Mouse (Mus musculus): Measurements from ENCODE around the gene Tnfrsf8. TPM values are rescaled to one million over a fixed set of nuclear protein-coding genes. Genes with fewer than 3 reads are reported as not detected.
A peak's percentile ranks its signal among the peaks of the same experiment; 100 is the strongest.

Gene Tnfrsf8
- polyA plus RNA-seq, 1 experiment = 1.5 TPM

- no peaks in the 10 kb centered on the region for H3K36me3 ChIP-seq (ENCODE audit: control insufficient read depth, insufficient read depth, low read length)
Measured at GRCm38 (mm10) chr4:145256144-145256543, 58.8 kb downstream of the Tnfrsf8 start.

GRCm38 (mm10) chr4:145254418-145254817, 60.5 kb downstream of the Tnfrsf8 start:
- no peaks in the 10 kb centered on the region for H3K27me3 ChIP-seq (ENCODE audit: control insufficient read depth, insufficient read depth, low read length)
- TF ChIP-seq CTCF (IDR thresholded peaks at IDR 0.05; ENCODE audit: control insufficient read depth, insufficient read depth, insufficient replicate concordance, low read depth, low read length) = no peak
- TF ChIP-seq POLR2A (IDR thresholded peaks at IDR 0.05; ENCODE audit: control insufficient read depth, low read depth, low read length) = no peak
- H3K4me1 ChIP-seq (ENCODE audit: control insufficient read depth, insufficient read depth, low read length) = no peaks in the 10 kb centered on the region; the same call in 1 of the 2 replicates
- H3K27ac ChIP-seq (ENCODE audit: control insufficient read depth, insufficient read depth, low read depth, low read length) = no peak overlapping the region
- H3K4me3 ChIP-seq (ENCODE audit: control insufficient read depth, low read depth, low read length) = no peak overlapping the region
- no peaks in the 10 kb centered on the region for H3K36me3 ChIP-seq (ENCODE audit: control insufficient read depth, insufficient read depth, low read length)

More at GRCm38 (mm10) chr4:145256144-145256543, 58.8 kb downstream of the Tnfrsf8 start:
- no peaks in the 10 kb centered on the region for H3K27me3 ChIP-seq (ENCODE audit: control insufficient read depth, insufficient read depth, low read length)
- H3K4me1 ChIP-seq (ENCODE audit: control insufficient read depth, insufficient read depth, low read length) = no peaks in the 10 kb centered on the region; the same call in 1 of the 2 replicates
- H3K27ac ChIP-seq (ENCODE audit: control insufficient read depth, insufficient read depth, low read depth, low read length) = no peak overlapping the region
- H3K4me3 ChIP-seq (ENCODE audit: control insufficient read depth, low read depth, low read length) = no peak overlapping the region
- TF ChIP-seq POLR2A (IDR thresholded peaks at IDR 0.05; ENCODE audit: control insufficient read depth, low read depth, low read length) = no peak

GRCm38 (mm10) chr4:145252611-145253010, 62.4 kb downstream of the Tnfrsf8 start:
- Histone ChIP-seq H3K4me1 (ENCODE audit: control insufficient read depth, insufficient read depth, low read length) (no peaks in the 10 kb centered on the region; the same call in 1 of the 2 replicates), H3K4me3 (ENCODE audit: control insufficient read depth, low read depth, low read length) (no peak overlapping the region), H3K27ac (ENCODE audit: control insufficient read depth, insufficient read depth, low read depth, low read length) (no peak overlapping the region), H3K36me3 (ENCODE audit: control insufficient read depth, insufficient read depth, low read length) (no peaks in the 10 kb centered on the region), H3K27me3 (ENCODE audit: control insufficient read depth, insufficient read depth, low read length) (no peaks in the 10 kb centered on the region)
- TF ChIP-seq CTCF (IDR thresholded peaks at IDR 0.05; ENCODE audit: control insufficient read depth, insufficient read depth, insufficient replicate concordance, low read depth, low read length) = no peak
- no peak for TF ChIP-seq POLR2A (IDR thresholded peaks at IDR 0.05; ENCODE audit: control insufficient read depth, low read depth, low read length)

DNA sequence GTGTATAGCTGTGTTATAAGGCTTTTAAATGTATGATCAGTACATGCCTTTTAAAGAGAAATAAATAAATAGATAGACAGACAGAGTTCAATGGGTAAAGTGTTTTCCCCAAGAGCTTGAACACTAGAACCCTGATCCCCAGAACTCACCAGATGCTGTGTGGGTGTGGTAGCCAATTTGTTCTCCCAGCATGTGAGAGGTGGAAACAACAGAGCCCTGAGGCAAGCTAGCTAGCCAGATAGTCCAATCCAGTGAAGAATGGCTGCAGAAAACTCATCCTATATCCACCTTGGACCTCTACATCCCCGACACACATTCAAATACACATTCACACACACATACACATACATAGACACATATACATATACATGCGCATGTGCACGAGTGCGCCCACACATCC, 63.4 kb downstream of the Tnfrsf8 start:
- H3K27me3 ChIP-seq (ENCODE audit: control insufficient read depth, insufficient read depth, low read length) = no peaks in the 10 kb centered on the region
- no peak overlapping the region for H3K27ac ChIP-seq (ENCODE audit: control insufficient read depth, insufficient read depth, low read depth, low read length)
- no peaks in the 10 kb centered on the region for H3K36me3 ChIP-seq (ENCODE audit: control insufficient read depth, insufficient read depth, low read length)
- TF ChIP-seq CTCF (IDR thresholded peaks at IDR 0.05; ENCODE audit: control insufficient read depth, insufficient read depth, insufficient replicate concordance, low read depth, low read length) (no peak), POLR2A (IDR thresholded peaks at IDR 0.05; ENCODE audit: control insufficient read depth, low read depth, low read length) (no peak)
- no peak overlapping the region for H3K4me3 ChIP-seq (ENCODE audit: control insufficient read depth, low read depth, low read length)
- H3K4me1 ChIP-seq (ENCODE audit: control insufficient read depth, insufficient read depth, low read length) = peaks cover under 1% of the 10 kb centered on the region; the same call in 1 of the 2 replicates

GRCm38 (mm10) chr4:145250002-145250401, 65.0 kb downstream of the Tnfrsf8 start:
- Histone ChIP-seq H3K4me1 (ENCODE audit: control insufficient read depth, insufficient read depth, low read length) (peaks cover 6% of the 10 kb centered on the region), H3K27me3 (ENCODE audit: control insufficient read depth, insufficient read depth, low read length) (no peaks in the 10 kb centered on the region), H3K36me3 (ENCODE audit: control insufficient read depth, insufficient read depth, low read length) (no peaks in the 10 kb centered on the region), H3K27ac (ENCODE audit: control insufficient read depth, insufficient read depth, low read depth, low read length) (no peak overlapping the region), H3K4me3 (ENCODE audit: control insufficient read depth, low read depth, low read length) (no peak overlapping the region)
- no peak for TF ChIP-seq CTCF (IDR thresholded peaks at IDR 0.05; ENCODE audit: control insufficient read depth, insufficient read depth, insufficient replicate concordance, low read depth, low read length)
- TF ChIP-seq POLR2A (IDR thresholded peaks at IDR 0.05; ENCODE audit: control insufficient read depth, low read depth, low read length) = no peak

GRCm38 (mm10) chr4:145247556-145247955, 67.4 kb downstream of the Tnfrsf8 start:
- TF ChIP-seq CTCF (IDR thresholded peaks at IDR 0.05; ENCODE audit: control insufficient read depth, insufficient read depth, insufficient replicate concordance, low read depth, low read length) (no peak), POLR2A (IDR thresholded peaks at IDR 0.05; ENCODE audit: control insufficient read depth, low read depth, low read length) (no peak)
- H3K4me1 ChIP-seq (ENCODE audit: control insufficient read depth, insufficient read depth, low read length) = peaks cover 6% of the 10 kb centered on the region
- no peaks in the 10 kb centered on the region for H3K36me3 ChIP-seq (ENCODE audit: control insufficient read depth, insufficient read depth, low read length)
- H3K4me3 ChIP-seq (ENCODE audit: control insufficient read depth, low read depth, low read length) = no peak overlapping the region
- H3K27me3 ChIP-seq (ENCODE audit: control insufficient read depth, insufficient read depth, low read length) = no peaks in the 10 kb centered on the region
- H3K27ac ChIP-seq (ENCODE audit: control insufficient read depth, insufficient read depth, low read depth, low read length) = no peak overlapping the region

DNA sequence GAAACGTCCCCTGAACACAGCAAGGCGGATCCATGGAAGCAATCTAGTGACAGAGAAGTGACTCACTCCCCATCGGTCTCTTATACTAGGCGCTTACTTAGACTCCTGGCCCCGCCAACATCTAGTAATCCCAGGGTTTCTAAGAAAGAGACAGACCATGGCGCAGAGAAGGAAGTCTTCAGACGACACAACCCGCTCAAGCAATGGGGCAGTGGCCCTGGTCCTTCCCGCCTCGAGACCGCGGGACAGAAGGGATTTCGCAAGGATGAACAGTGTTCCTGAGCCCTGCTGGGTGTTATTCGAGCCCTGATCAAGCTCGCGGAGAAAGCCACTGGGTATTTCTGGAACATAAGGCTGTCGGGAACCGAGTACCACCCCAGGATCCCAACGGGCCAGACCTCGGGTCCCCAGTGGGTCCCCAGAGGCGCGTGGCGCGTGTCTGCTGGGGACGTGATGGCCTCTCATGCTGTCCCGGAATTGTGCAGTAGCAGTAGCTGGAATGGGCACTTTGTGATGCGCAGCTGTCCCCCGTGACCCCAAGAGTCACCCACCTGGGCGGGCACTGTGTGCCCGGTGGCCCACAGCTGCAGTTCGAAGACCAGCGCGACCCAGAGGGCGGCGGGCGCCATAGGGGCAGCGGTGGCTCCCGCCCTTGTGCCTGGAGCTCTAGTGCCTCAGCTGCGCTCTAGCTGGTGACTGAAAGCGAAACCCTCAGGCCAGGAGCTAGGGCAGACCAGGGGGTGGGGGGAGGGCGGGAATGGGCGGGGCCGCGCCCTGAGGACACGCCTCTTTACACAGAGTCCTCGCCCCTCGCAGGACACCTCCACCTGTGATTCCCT, 68.6 kb downstream of the Tnfrsf8 start, which contains the start of gene Tnfrsf1b:
Gene Tnfrsf1b (minus strand): TSS at position 698 of the 839 bp plus-strand sequence.
- no peaks in the 10 kb centered on the region for H3K36me3 ChIP-seq (ENCODE audit: control insufficient read depth, insufficient read depth, low read length)
- H3K4me3 ChIP-seq (ENCODE audit: control insufficient read depth, low read depth, low read length) = peak within 1 kb of the TSS; percentile 56
- peaks cover 6% of the 10 kb centered on the region for H3K4me1 ChIP-seq (ENCODE audit: control insufficient read depth, insufficient read depth, low read length)

More for the DNA sequence above, 68.6 kb downstream of the Tnfrsf8 start, which contains the start of gene Tnfrsf1b:
- TF ChIP-seq POLR2A (IDR thresholded peaks at IDR 0.05; ENCODE audit: control insufficient read depth, low read depth, low read length) (peak; percentile 58; the same call in 1 of the 2 replicates), CTCF (IDR thresholded peaks at IDR 0.05; ENCODE audit: control insufficient read depth, insufficient read depth, insufficient replicate concordance, low read depth, low read length) (no peak)
- no peak within 1 kb of the TSS for H3K27ac ChIP-seq (ENCODE audit: control insufficient read depth, insufficient read depth, low read depth, low read length)
- no peaks in the 10 kb centered on the region for H3K27me3 ChIP-seq (ENCODE audit: control insufficient read depth, insufficient read depth, low read length)
